Mouse (Mus musculus) erythroid progenitor cell, adult 5-6 weeks (primary cell): Measurements from ENCODE around the gene Hist2h2aa1. TPM values are rescaled to one million over a fixed set of nuclear protein-coding genes. Genes with fewer than 3 reads are reported as not detected.

ENCODE experiments used
- ATAC-seq: replicated peaks from 2 replicates; pipeline ENCODE4 v1.8.0; 2016; ENCODE audit warnings: moderate number of reproducible peaks, mild to moderate bottlenecking, moderate TSS enrichment, inconsistent platforms; ENCODE audit not compliant: poor library complexity, low FRiP score, severe bottlenecking
- total RNA-seq, 2 experiments: library from RNA; stranded (forward) in 1 of 2; stranded (reverse) in 1 of 2; fragments of 150-400 nt in 1 of 2; fragments of 186-747, 209-891 nt in 1 of 2; gene quantifications; 2 replicates each; pipeline versions ENCODE4 v1.2.3 to v1.2.4; 2015 to 2017; ENCODE audit warnings: low replicate concordance in 2 of 2

Gene Hist2h2aa1
- total RNA-seq, 2 experiments from 2014 or later: 26,437 TPM; not detected in 1

DNA sequence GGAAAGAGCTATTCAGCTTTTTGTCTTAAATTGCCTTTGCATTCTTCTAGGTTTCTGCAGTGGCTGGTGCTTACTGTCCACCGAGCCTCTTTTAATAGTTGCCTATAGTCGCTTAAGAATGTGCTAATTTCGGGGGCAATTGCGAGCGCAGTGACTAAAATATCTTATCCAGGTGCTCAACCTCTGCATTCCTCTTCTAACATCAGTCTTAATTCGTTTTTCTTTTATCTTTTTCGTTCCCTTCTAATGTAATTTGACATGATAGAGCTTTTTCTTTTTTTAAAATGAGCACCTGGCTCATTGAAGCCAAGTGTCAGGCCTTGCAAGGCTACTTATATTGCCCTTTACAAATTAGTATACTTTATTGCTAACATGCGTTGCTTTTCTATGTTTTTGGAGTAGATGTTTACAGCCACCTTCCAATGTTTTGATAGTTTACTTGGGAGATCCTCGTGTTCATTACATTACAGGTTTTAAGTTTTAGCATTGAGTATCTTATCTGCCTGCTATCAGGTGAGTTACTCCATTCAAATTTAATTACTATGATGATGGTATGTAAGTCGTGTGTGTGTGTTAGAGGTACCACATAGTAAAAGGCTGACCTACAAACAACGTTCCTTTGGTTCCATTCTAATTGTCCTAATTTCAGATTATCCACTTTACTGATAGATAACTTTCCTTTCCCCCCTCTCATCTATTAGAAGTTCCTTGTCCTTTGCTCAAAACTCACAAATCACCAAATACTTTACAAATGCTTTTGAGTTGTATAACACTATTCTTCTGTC, 2.3 kb downstream of the Hist2h2aa1 start:
- no peak for ATAC-seq

DNA sequence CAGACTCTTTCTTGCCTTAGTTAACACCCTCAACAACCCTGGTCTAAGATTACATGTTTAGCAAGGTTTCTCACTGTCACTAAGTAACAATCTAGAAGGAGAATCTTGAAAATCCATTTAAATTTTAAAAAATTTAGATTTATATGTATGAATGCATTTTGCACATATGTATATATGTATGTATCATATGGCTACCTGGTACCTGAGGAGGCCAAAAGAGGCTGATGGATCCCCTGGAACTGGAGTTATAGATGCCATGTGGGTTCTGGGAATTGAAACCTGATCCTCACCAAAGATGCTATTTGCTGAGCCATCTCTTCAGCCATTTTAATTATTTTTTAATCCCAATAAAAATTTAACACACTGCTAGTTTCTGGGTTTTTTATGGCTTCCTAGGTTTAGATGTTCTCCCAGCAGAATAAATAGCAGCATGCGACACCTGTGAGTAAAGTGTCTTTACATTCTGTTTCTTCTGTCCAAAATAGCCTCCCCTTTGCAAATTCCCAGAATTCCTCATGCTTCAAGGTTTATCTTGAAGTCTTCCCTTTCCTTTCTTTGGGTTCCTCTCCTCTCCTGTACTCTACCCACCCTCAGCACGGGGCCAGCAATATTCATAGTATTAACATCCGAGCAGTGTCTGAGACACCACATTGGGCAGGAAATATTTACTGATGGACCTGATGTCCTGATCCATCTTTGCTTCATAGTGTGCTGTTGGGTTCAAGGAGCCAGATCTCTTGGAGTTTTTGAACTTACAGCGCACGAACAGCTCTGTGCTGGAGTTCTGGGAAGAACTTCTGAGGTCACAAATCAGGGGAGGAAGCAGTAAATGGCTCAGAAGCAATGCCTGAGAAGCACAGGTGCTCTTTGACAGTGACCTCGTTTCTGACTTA, 3.1 kb downstream of the Hist2h2aa1 start:
- no peak for ATAC-seq

DNA sequence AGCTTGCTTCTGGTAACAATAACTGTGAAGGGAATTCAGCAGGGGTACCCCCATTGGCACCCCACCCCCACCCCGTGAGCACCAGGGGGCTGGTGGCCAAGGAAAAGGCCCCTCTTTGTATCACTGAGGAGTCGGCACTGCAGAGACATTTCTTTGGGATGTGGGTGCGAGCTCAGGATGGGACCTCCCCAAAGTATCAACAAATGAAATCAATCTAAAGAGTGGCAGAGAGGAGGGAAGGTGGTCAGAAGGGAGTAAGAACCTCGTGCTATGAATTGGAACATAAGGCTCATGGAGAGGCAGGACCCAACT, 3.7 kb downstream of the Hist2h2aa1 start:
- no peak for ATAC-seq

DNA sequence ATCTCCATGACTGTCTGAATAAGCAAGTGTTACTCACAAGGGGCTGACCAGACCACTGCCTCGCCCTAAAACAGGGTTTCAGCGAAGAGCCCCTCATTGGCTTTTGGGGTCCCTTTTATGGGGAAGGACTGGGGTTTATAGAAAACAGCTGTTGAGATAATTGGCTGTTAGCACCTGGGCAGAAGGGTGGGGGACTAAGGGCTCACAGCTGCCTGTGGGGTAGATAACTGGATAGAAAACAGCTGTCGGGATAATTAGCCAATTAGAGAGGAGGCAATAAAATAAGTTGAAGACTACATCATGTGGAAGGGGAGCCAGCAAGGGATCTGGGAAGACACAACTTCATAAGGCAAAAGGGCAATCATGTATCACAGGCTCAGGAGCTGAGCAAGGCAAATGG, 5.6 kb downstream of the Hist2h2aa1 start:
- ATAC-seq: no peak

DNA sequence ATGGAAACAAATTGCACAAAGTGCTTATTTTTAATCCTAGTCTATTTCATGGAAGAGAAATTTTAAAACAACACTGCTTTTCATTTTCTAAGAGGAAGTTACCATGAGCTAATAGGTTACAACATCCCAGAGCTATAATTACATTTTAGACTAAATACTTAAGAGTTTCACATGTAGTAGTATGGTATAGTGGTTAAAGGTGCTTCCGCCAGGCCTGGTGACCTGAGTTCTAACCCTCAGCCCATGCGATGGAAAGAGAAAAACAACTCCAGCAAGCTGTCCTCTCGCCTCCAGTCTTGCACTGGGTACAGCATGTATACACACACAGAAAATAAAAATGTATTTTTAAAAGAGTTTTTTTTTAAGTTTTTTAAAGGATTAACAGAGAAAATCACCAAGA, 6.5 kb downstream of the Hist2h2aa1 start:
- ATAC-seq: no peak

DNA sequence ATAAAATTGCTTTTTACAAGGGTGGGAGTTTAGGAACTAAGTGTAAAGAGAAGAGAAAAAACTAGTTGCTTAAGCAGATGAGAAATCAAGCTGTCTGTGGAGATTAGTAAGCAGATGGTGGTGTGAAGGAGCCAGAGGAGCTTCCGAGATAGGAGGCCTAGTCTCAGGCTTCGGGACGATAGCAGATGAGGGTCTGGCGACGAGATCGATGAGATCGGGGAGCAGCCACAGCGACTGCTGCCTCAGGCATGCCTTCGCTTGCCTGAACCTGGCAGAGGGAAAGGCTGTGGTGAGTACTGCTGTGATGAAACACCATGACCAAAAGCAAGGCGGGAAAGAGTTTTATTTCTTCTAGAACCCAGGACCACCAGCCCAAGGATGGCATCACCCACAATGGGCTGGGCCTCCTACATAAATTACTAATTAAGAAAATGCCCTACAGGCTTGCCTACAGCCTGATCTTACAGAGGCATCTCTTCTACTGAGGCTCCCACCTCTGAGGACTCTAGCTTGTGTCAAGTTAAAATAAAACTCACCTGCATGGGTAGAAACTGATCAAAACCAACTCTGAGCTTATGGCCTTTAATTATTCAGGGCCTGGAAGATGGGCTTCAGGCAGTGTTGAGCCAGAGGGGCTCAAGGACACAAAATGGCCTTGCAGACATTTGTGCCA, 9.5 kb downstream of the Hist2h2aa1 start:
- ATAC-seq: peak; percentile 90

DNA sequence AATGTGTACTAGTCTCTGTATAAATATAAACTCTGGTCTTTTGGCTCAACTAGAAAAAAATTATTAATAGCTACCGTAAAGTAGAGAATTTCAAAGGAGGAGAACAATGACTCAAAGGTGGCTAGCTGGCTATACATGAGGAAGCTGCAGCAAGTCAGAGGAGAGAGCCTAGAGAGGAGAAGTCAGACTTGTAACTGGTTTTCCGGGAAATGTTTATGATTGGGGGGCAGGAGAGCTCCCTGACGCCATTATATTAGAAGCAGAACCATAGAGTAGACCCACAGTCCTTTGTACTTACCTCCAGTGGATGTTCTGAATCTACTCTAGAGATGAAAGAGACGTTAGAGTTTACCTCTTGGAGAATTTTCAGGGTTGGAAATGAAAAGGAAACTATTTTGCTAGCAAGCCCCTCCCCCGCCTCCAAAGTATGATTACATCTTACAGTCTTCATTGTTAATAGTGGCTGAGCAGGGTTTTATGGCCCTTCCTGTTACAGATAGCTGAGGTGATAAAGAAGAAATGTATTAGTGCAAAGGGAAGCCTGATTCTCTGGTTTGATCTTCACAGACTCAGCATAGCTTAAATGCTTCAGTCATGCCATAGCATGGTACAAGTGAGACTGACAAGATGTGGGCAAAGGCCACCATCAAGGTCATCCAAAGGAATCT, 10.8 kb downstream of the Hist2h2aa1 start:
- ATAC-seq: no peak

DNA sequence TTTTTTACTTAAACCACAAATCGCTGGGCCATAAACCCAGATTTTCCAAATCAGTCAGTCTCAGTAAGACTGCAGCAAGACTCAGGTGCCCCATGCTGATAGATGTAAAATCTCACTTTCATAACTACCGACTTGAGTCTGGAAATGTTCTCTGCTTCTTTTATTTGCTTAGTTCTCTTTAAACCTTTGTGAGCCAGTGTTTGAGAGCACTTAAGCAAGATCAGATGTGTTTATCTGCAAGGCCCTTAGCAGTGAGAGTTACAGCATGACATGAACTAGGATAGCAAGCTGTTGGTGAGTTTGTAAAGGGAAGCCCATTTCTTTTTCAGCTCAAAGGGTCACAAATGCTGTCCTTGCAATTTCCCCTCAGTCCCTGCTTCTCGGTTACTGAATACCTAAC, 11.9 kb downstream of the Hist2h2aa1 start:
- ATAC-seq: no peak

DNA sequence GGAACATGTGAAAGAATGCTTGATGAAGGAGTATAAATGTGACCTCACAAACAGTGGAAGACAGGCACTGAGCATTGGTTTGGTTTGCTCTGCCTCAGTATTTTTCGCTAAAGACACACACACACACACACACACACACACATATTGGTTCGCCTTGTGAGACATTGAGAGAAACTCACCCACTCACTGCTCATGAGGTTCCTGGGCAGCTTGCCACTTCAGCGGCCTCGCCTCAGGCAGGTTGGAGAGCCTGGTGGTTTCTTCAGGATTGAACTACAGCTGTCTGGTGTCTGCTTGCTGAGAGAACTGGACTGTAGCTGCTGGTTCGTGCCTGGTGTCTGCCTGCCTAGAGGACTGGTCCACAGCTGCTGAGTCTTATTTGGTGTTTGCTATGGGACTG, 14.9 kb downstream of the Hist2h2aa1 start:
- no peak for ATAC-seq

DNA sequence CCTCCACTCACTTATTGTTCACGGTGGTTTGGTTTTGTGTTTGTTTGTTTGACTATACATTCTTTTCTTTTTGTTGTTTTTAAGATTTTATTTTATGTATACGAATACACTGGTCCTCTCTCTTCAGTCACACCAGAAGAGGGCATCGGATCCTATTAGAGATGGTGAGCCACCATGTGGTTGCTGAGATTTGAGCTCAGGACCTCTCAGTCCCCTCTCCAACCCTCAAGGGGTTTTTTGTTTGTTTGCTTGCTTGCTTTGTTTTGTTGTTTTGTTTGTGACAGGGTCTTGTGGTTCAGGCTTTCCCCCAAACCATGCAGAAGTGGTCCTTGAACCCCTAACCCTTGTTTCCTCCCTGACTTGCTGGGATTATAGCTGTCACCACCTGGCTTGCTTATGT, 16.3 kb downstream of the Hist2h2aa1 start:
- no peak for ATAC-seq

DNA sequence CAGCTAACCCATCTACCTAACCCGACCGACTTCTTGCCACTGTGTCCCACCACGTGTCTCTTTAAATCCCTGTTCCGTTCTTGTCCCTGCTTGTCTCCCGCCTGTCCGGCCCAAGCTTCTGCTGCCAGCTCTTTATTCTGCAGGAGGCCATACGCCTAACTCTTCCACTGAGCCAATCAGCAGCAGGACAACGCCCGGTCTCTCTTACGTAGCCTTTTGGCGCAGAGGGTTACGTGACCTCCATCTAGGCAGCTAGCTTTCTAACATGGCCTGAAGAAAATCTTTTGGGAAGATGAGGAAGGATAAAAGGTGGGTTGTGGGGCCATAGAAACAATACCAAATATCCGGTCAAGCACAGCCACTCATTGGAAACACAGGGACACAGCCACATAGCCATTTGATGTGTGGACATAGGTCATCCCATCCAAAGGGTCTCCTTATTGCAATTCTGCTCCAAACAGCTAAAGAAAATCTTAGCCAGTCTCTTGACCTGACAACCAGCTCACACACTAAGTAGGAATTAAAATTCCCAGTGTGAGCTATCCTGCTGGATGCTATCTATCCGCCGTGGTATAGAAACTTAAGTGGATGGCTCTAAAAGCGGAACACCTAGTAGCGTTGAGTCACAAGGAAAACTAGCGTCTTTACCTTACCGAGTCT, 17.0 kb downstream of the Hist2h2aa1 start:
- ATAC-seq: peak; percentile 79

DNA sequence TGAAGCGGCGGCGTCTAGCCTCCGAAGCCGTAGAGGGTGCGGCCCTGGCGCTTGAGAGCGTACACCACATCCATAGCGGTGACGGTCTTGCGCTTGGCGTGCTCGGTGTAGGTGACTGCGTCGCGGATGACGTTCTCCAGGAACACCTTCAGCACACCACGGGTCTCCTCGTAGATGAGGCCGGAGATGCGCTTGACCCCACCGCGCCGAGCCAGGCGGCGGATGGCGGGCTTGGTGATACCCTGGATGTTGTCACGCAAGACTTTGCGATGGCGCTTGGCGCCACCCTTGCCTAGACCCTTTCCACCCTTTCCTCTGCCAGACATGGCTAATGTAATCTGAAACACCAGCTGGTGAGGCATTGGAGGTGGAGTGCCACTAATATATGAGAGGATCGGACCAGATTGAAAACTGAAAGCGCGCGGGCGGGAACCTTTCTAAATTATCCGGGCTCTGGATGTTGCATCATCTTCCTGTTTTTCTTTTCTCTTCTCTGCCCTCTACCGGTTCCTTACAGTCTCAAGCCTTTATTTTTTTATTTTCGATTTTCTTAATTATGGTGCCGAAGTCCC, 17.8 kb downstream of the Hist2h2aa1 start, which contains the start of gene Hist2h4:
Gene Hist2h4, minus strand, starts transcription at position 333 of the 572 bp plus-strand sequence.
- peak; percentile 74 for ATAC-seq

DNA sequence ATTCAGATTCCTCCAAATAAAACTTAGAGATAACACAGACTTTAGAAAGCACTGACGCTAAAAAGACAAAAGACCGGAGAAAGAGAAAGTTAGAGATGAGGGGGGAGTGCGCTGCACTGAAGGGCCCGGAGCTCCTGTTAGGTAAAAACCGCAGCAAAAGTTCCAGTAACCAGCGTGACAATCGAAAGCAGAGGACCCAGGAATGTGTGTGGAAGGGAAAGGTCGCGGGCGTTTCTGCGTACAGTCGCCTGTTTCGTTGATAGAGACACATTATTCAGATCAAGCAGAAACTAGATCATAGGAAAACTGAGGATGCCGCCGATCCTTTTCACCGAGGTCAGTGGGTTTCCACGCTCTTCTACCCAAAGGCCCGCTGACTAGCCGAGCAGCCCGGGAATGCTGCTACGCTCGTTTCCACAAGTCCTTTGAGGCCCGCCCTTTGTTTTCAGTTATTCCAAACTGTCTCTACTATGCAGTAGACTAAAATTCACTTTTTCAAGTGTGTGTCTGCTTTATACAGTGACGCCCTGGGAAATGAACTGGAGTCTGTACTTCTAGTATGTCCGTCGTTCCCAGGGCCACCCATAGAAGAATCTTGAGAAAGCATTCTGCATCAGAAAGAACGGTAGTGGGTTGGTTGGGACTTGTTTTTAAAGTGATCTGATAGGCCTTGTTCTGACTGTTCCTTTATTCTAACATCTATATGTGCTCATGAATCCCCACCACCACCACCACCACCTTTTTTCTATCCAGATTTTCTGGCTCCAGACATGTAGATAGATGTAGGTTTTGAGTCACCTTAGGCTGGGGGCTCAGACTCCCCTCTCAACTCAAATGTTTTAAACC, 18.5 kb downstream of the Hist2h2aa1 start:
- peak; percentile 6 for ATAC-seq

DNA sequence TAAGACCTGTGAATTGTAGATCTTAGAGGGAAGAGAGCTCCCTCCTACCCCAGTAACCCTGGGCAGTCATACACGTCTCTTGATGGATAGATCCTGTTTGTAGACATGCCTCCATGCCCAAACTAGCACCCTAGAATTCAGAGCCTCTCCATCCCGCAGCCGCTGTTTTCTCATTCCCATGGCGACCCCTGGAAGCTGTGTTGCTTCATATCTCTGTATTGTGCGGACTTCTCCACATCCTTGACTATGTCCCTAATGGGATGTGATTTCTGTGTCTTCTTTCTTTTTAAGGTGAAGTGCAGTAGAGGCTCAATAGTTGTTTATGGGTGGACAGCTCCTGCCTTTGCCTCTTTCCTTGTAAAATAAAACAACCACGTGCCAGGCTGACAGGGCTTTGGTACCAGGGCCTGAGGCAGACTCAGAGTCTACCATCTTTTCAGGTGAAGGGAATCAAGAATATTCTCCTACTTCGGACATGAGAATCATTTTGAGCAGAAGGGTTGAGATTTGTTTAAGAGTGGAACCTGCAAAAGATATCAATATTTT, 19.2 kb downstream of the Hist2h2aa1 start:
- ATAC-seq: no peak

DNA sequence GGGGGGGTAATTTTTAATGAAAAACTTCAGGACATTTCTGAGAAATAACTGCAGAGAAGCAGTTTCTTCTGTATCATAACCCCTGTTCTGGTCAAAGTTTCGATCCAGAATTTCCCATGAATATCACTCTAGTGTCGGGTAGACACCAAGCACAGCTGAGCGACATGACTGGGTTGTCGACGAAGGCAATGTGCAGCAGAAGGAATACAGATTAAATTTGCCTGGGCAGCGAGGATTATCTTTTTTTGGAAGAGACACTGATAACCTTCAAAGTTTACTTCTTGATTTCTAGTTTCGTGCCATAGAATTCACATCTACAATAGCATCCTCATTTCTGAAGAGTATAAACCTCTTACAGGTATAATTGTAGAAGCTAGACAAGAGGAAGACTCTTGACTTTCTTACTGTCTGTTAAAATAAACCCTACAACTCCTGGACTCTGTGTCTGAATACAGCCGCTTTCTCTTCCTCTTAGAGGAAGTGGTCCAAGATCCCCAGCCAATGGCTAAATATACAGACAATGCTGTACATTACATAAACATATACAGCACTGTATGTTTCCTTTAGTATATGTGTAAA, 20.9 kb downstream of the Hist2h2aa1 start:
- ATAC-seq: no peak

DNA sequence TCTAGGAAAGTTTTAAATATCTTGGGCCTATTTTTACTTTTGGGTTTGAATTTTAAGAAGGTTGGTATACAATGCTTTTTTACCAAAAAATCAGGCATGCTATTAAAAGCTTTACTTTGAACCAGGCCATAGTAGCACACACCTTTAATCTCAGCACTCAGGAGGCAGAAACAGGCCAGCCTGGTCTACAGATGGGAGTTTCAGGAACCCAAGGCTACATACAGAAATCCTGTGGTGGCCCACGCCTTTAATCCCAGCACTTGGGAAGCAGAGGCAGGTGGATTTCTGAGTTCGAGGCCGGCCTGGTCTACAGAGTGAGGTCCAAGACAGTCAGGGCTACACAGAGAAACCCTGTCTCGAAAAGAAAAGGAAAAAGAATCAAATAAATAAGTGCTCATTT, 22.2 kb downstream of the Hist2h2aa1 start:
- no peak for ATAC-seq

DNA sequence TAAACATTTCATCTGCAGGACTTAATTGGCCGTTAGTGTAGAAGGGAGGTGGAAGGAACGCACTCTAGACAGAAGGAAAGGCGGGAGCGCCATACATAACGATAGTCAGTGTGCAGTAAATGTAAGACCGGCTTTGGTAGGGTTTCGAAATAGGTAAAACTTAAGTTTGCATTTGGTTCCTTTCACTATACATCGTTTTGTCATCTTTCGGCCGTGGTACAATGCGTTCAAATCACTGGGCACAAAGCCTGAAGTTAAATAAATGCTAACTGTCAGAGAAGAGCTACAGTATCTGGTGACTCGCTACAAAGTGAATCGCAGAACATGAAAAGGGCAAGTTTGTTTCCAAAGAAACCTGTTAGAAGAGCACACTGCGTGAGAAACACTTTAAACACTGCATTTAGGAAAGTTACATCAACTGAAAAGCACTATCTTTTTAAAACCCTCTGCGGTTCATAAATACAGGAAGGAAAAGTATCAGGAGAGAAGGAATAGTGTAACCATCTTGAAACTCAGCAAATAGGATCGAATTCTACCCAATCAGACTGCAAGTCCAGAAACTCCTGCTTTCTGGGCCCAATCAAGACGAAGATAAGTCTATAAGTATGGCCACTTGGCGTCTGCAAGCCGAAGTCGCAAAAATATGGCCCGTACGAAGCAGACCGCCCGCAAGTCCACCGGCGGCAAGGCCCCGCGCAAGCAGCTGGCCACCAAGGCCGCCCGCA, 22.9 kb downstream of the Hist2h2aa1 start, which contains the start of gene Hist2h3b:
Gene Hist2h3b, plus strand, starts transcription at position 604 of the 725 bp plus-strand sequence.
- peak; percentile 58 for ATAC-seq
